Mouse (Mus musculus) hindbrain, postnatal 0 days (tissue): ENCODE results near the gene Krt79. TPM values are rescaled to one million over a fixed set of nuclear protein-coding genes. Genes with fewer than 3 reads are reported as not detected.

Experiments
- ATAC-seq: fragments of 200-750 bp; cut with Nextera tagmentation; 2 replicates; pipeline ENCODE4 v1.8.0; 2017; ENCODE audit warnings: mild to moderate bottlenecking, moderate TSS enrichment, moderate library complexity
- DNase-seq: peaks from one replicate; pipeline ENCODE4 v3.0.0-alpha.2; 2015; ENCODE audit warnings: low spot score
- H3K27ac ChIP-seq: fragments of 300-500 bp; sonication (generic); 2 replicates; pipeline ENCODE4 v1.5.1; 2014; ENCODE audit warnings: mild to moderate bottlenecking
- H3K27me3 ChIP-seq: fragments of 300-500 bp; sonication (generic); 2 replicates; pipeline ENCODE4 v1.6.1; 2014; ENCODE audit warnings: low read length, mixed read lengths; ENCODE audit not compliant: insufficient read depth
- H3K36me3 ChIP-seq: fragments of 300-500 bp; sonication (generic); 2 replicates; pipeline ENCODE4 v1.6.1; 2014; ENCODE audit warnings: low read length, mixed read lengths; ENCODE audit not compliant: insufficient read depth
- H3K4me1 ChIP-seq: fragments of 300-500 bp; sonication (generic); 2 replicates; pipeline ENCODE4 v1.6.1; 2014; ENCODE audit warnings: antibody characterized with exemption, low read length, mixed read lengths; ENCODE audit not compliant: insufficient read depth
- H3K4me2 ChIP-seq: fragments of 300-500 bp; sonication (generic); 2 replicates; pipeline ENCODE4 v1.6.1; 2014; ENCODE audit warnings: low read depth, mild to moderate bottlenecking, low read length, moderate library complexity, mixed read lengths
- H3K4me3 ChIP-seq: fragments of 300-500 bp; sonication (generic); 2 replicates; pipeline ENCODE4 v1.5.1; 2014; ENCODE audit warnings: low read length
- H3K9ac ChIP-seq: fragments of 300-500 bp; sonication (generic); replicated peaks from 2 replicates; pipeline ENCODE4 v1.6.1; 2014; ENCODE audit warnings: mild to moderate bottlenecking, low read length, moderate library complexity, mixed read lengths
- H3K9me3 ChIP-seq: fragments of 300-500 bp; sonication (generic); 2 replicates; pipeline ENCODE4 v1.6.1; 2016; ENCODE audit warnings: low read length, mixed read lengths
- CTCF ChIP-seq: IDR thresholded peaks from 2 replicates; pipeline ENCODE4 v1.5.1; 2016; ENCODE audit warnings: antibody characterized with exemption, control low read depth, low read depth
- WGBS: fragments of 180-500 bp; shearing (Covaris S2); extraction: QIAGEN DNeasy Blood & Tissue Kit; methylation state at CpG from one replicate; pipeline ENCODE4 v1.1.7; 2014; 5-methylcytosine and 5-hydroxymethylcytosine counted together
- microRNA-seq, 2 experiments: library from miRNA; unstranded; fragments of <30 nt; microRNA quantifications; one replicate each; pipeline ENCODE4; 2016
- polyA plus RNA-seq: library from polyadenylated mRNA; unstranded; fragments of >200 nt; fragmentation: Nextera tagmentation; extraction: Ambion mirVana; gene quantifications from 2 replicates; pipeline ENCODE4 v1.2.1, GENCODE M21; 2015
- total RNA-seq: library from RNA; depleted of rRNA; stranded (reverse); fragments of >200 nt; gene quantifications from 2 replicates; pipeline ENCODE4 v1.2.3, GENCODE M21; 2014; rRNA removed

The Krt79 gene
- total and polyA plus RNA-seq, 2 experiments from 2014 or later, result 0.21 to 0.50 TPM

DNA sequence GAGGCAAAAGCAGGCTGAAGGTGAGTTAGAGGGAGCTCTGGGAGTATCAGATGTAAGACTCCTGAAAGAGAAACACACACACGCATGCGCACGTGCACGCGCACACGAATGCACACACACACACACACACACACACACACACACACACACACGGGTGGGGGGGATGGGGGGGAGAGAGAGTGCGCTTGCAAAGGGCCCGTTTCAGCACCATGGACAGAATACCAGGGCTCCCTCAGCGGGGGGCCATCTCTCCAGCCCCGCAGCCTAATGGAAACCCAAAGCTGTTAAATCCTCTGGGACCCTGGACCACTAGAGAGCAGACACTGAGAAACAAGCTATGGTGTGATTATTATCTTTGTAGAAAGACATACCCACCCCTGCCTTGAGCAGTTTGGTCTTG lies 60.3 kb downstream of the Krt79 start:
- WGBS, result 27% methylated on average over 11 of the region's 11 CpGs
- no peak overlapping the region for H3K9ac ChIP-seq
- DNase-seq (peak; percentile 30), ATAC-seq (no peak)
- no peaks in the 10 kb centered on the region for H3K36me3 ChIP-seq
- TF ChIP-seq CTCF, result no peak
- H3K4me2 ChIP-seq, result no peak overlapping the region
- no peaks in the 10 kb centered on the region for H3K27me3 ChIP-seq
- no peak overlapping the region for H3K4me3 ChIP-seq
- H3K27ac ChIP-seq, result no peak overlapping the region
- H3K4me1 ChIP-seq, result no peaks in the 10 kb centered on the region
- no peaks in the 10 kb centered on the region for H3K9me3 ChIP-seq

Small RNAs within 50 kb of the gene (microRNA-seq; reads per million reads assigned to microRNA genes)
- gene Gm44356, result 0 reads per million in 2 experiments

Other genes starting within 250 kb of the Krt79 start
- not detected in 2 replicates for gene Krt6a, start 246.0 kb downstream of the Krt79 start, total RNA-seq
- 0.13 TPM in 1 of 2 replicates, not detected in the other for gene Krt6a, start 246.0 kb downstream of the Krt79 start, polyA plus RNA-seq
- not detected in 2 replicates for gene Krt5, start 227.4 kb downstream of the Krt79 start, total RNA-seq
- 0.15 TPM in 1 of 2 replicates, not detected in the other for gene Krt5, start 227.4 kb downstream of the Krt79 start, polyA plus RNA-seq
- 2.1 and 2.2 TPM in 2 replicates for gene Krt71, start 197.2 kb downstream of the Krt79 start, total RNA-seq
- 1.2 and 1.9 TPM in 2 replicates for gene Krt71, start 197.2 kb downstream of the Krt79 start, polyA plus RNA-seq
- 1.9 TPM in 1 of 2 replicates, not detected in the other for gene Krt72, start 153.9 kb downstream of the Krt79 start, total RNA-seq
- 0.44 TPM in 1 of 2 replicates, not detected in the other for gene Krt72, start 153.9 kb downstream of the Krt79 start, polyA plus RNA-seq
- 1.5 and 1.7 TPM in 2 replicates for gene Krt73, start 138.0 kb downstream of the Krt79 start, total RNA-seq
- gene Krt73, start 138.0 kb downstream of the Krt79 start, polyA plus RNA-seq, result 2.4 and 2.5 TPM in 2 replicates
- 0.37 TPM in 1 of 2 replicates, not detected in the other for gene Krt2, start 122.2 kb downstream of the Krt79 start, total RNA-seq
- 0.21 and 0.37 TPM in 2 replicates for gene Krt2, start 122.2 kb downstream of the Krt79 start, polyA plus RNA-seq
- gene Krt1, start 89.5 kb downstream of the Krt79 start, total RNA-seq, result 7.5 and 13.7 TPM in 2 replicates
- gene Krt1, start 89.5 kb downstream of the Krt79 start, polyA plus RNA-seq, result 18.2 and 19.4 TPM in 2 replicates
- 0.22 and 0.68 TPM in 2 replicates for gene Krt77, start 70.6 kb downstream of the Krt79 start, total RNA-seq
- gene Krt77, start 70.6 kb downstream of the Krt79 start, polyA plus RNA-seq, result 0.49 and 1.2 TPM in 2 replicates
- 0.05 TPM in 1 of 2 replicates, not detected in the other for gene Krt76, start 47.4 kb downstream of the Krt79 start, total RNA-seq
- gene Krt76, start 47.4 kb downstream of the Krt79 start, polyA plus RNA-seq, result 0.08 TPM in 1 of 2 replicates, not detected in the other
- not detected in 2 replicates for gene Krt4, start 15.6 kb downstream of the Krt79 start, total RNA-seq
- not detected in 2 replicates for gene Krt4, start 15.6 kb downstream of the Krt79 start, polyA plus RNA-seq
- not detected in 2 replicates for gene Krt78, start 14.0 kb upstream of the Krt79 start, total RNA-seq
- not detected in 2 replicates for gene Krt78, start 14.0 kb upstream of the Krt79 start, polyA plus RNA-seq
- 2.6 and 4.1 TPM in 2 replicates for gene Krt8, start 64.2 kb upstream of the Krt79 start, total RNA-seq
- 5.4 and 6.2 TPM in 2 replicates for gene Krt8, start 64.2 kb upstream of the Krt79 start, polyA plus RNA-seq
- gene Krt18, start 87.9 kb upstream of the Krt79 start, total RNA-seq, result 3.4 and 5.0 TPM in 2 replicates
- 12.6 and 13.6 TPM in 2 replicates for gene Krt18, start 87.9 kb upstream of the Krt79 start, polyA plus RNA-seq
- 114 and 121 TPM in 2 replicates for gene Eif4b, start 133.4 kb upstream of the Krt79 start, total RNA-seq
- 63.4 and 65.1 TPM in 2 replicates for gene Eif4b, start 133.4 kb upstream of the Krt79 start, polyA plus RNA-seq
- 9.2 TPM in 2 replicates for gene Tns2, start 160.1 kb upstream of the Krt79 start, total RNA-seq
- gene Tns2, start 160.1 kb upstream of the Krt79 start, polyA plus RNA-seq, result 5.5 and 6.2 TPM in 2 replicates
- 113 and 118 TPM in 2 replicates for gene Spryd3, start 195.9 kb upstream of the Krt79 start, total RNA-seq
- 98.6 and 110 TPM in 2 replicates for gene Spryd3, start 195.9 kb upstream of the Krt79 start, polyA plus RNA-seq
- 5.6 and 12.8 TPM in 2 replicates for gene Igfbp6, start 204.0 kb upstream of the Krt79 start, total RNA-seq
- gene Igfbp6, start 204.0 kb upstream of the Krt79 start, polyA plus RNA-seq, result 9.7 and 11.5 TPM in 2 replicates
- 0.16 TPM in 1 of 2 replicates, not detected in the other for gene Soat2, start 210.2 kb upstream of the Krt79 start, total RNA-seq
- gene Soat2, start 210.2 kb upstream of the Krt79 start, polyA plus RNA-seq, result 0.09 TPM in 1 of 2 replicates, not detected in the other